Mouse (Mus musculus): ENCODE results near the gene Tfap2c.

The Tfap2c gene

DNA sequence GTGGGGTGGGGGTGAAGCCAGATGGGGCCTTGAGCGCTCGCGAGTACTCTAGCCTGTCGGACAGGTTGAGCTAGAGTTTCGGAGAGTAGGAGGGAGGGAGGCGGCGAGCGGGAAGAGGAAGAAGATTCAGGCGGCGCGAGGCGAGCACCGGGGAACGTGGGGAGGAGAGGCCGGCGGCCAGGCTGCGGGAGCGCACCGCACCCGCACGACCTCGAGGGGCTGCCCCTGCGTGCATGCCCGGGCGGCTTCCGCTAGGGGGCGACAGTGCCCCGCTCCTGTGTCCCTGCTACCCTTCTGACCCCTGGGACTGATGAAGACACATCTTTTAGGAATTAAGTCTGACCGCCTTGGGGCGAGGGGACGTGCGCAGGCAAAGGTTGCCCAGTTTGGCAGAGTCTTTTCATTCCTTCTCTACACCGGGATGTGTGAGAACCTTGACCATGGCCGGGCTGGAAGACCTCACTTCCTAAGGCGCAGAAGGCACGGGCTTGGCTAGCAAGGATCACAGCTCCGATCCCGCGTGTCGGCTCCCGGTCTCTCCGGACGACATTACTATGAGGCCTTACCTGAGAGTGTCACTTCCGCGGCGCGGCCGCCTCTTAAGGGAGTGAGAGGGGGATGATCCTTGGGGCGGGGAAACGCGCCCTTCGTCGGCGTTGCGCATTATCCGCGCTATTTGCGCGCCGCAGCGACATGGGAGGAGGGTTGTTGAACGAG, 1.1 kb downstream of the Tfap2c start:
- no peak for ATAC-seq (ENCODE audit: insufficient number of reproducible peaks, low FRiP score, low TSS enrichment)

DNA sequence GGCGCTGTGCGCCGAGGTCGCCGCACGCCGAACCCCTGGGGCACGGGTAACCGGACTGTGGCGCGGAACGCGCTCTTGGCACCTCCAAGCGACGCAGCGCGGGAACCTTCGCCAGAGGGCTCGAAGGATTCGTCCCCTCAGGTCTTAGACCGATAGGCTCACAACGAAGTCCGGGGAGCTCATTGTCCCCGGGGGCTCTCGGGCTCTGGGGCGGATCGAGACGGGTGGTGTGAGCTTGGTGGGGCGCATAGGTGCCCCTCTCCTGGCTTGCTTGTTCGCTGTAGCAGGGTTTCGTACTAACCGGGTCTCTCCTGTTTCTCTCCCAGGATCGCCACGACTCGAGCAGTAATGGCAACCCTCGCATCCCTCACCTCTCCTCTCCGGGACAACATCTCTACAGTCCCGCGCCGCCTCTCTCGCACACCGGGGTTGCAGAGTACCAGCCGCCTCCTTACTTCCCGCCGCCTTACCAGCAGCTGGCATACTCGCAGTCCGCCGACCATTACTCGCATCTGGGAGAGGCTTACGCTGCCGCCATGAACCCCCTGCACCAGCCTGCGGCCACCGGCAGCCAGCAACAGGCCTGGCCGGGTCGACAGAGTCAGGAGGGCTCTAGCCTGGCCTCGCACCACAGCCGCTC, 1.8 kb downstream of the Tfap2c start:
- no peak for ATAC-seq (ENCODE audit: insufficient number of reproducible peaks, low FRiP score, low TSS enrichment)

DNA sequence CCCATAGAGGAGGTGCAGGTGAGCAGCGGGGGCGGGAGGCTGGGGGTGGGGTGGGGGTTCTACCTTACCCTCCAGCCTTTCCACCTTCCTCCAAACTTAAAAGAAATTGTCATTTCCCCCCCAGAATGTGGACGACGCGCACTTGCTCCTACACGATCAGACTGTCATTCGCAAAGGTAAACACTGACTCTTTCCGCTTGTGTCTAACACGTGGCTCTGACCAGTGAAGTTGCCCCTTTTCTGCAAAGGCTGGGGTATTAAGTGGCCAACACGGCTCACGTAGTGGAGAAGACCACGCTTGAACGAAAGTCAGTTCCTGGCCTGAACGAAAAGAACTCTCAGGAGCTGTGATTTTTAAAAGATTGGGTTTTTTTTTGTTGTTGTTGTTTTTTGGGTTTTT, 2.5 kb downstream of the Tfap2c start:
- ATAC-seq (ENCODE audit: insufficient number of reproducible peaks, low FRiP score, low TSS enrichment), result no peak

DNA sequence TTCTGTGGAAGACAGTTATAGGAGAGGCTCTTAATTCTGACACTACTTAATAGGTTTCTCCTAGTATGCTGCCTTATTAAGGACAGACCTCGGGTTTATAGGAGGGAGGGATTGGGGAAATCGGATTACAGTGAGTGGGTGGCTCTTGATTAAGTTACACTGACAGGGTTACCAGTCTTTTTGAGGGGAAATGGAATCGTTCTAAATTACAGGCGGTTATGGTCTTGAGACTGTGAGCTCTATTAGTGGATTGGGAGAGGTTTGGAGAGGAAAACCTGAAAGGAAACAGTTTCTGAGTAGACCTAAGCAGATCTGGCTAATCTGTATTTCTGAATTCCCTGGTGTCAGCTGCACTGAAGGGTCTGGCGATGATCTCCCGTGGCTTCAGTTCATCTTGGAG, 3.3 kb downstream of the Tfap2c start:
- no peak for ATAC-seq (ENCODE audit: insufficient number of reproducible peaks, low FRiP score, low TSS enrichment)

DNA sequence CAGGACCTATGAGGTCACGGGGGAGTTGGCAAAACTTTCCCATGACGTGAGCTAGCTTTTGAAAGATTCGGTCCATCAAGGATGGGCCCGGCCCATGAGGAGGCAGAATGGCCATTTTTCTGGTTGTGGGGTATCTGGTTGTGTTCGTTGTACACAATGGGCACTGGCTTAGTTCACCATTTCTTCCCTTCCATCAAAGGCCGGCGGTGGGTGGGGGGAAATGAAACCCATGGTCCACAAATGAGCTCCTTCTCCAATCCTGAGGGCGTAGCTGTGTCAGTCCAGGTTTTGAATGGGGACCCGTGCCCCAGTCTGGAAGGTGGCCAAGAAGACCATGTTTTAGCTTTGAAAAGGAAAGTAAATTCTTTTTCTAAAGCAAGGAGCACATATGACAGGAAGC, 4.8 kb downstream of the Tfap2c start:
- no peak for ATAC-seq (ENCODE audit: insufficient number of reproducible peaks, low FRiP score, low TSS enrichment)

DNA sequence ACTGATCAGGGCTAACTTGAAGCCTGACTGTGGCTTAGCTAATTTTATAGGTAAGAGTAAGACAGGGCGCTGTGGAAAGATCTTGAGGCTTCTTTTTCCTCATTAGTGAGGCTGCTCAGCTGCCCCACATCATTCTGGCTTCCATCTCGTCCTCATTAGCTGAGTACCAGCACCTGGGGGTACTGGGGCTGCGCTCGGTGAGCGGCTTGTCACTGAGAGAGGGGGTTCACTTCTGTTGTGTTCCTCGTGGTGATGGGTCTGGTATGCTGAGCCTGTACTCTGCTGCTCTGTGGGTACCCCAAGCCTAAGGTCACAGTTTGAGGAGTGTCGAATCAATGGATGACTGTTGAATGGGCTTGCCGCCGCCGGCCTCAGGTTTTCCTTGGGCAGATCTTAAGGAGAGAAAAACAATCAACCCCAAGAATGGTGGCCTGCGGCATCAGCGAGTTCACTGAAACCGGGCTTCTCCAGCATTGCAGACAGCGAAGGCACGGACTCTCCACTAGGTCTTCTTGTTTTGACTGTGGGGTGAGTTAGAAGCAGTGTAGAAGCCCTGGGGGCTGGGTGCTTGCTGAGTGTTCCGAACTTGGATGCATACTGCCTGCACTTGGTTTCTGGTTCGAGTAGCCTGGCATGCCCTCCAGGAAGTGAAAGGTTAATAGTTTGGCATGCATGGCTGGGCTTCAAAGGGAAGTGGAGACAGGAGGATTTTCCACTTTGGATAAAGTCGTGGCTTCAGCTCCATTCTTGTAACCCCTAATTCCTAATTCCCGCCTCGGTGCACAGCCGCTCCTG, 9.5 kb downstream of the Tfap2c start:
- ATAC-seq (ENCODE audit: insufficient number of reproducible peaks, low FRiP score, low TSS enrichment), result no peak

DNA sequence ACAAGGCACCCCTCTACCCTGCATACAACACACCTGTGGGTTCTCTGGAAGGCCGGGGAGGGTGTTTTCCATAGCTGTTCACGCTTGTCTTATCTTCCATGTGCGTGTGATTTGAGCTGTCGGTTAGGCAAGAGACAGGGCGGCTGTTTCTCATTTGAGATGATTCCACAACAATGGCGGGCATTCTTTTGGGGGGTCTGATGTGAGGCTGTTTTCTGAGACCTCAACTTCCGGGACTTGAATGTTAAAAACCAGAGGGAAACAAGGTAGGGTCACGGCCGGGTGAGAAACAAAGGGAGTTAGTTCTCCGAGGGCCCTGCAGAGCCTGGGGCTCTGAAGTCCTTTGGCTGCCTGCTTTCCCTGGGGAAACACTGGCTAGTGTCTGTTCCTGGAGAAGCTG, 11.6 kb downstream of the Tfap2c start:
- no peak for ATAC-seq (ENCODE audit: insufficient number of reproducible peaks, low FRiP score, low TSS enrichment)

DNA sequence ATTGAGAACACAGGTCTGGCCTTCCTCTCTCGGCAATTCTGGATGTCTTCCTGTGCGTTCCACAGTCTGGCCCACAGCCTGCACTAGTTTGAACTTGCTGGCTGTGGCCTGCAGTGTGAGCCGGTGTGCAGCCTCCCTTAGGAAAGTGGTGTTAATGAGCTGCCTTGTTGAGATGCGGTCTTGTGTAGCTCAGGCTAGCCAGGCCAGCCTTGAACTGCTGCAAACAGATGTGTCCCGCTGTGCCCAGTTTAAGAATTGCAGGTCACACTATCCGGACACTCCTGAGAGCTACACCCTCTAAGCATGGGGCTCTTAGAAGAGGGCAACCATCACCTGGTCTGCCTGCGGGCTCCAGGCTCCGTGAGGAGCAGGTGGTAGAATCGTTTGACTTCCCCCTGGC, 18.4 kb downstream of the Tfap2c start:
- no peak for ATAC-seq (ENCODE audit: insufficient number of reproducible peaks, low FRiP score, low TSS enrichment)

DNA sequence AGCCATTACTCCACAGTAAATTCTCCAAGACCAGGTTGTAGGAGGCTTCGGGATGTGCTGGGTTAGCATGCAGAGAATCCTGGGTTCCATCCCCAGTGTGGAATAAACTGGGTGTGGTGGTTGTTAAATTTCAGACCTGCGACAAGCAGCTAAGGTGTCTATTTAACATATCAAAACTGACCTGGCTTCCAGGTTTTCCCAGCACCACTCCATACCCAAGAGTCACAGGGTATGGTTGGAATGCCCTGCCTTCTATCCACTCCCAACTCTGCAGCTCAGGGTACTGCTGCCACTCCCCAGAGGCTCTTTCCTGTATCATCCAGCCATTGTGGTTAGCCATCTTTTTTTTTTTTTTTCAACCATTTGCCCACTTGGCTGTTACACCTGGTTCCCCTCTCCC, 19.1 kb downstream of the Tfap2c start:
- ATAC-seq (ENCODE audit: insufficient number of reproducible peaks, low FRiP score, low TSS enrichment), result no peak

DNA sequence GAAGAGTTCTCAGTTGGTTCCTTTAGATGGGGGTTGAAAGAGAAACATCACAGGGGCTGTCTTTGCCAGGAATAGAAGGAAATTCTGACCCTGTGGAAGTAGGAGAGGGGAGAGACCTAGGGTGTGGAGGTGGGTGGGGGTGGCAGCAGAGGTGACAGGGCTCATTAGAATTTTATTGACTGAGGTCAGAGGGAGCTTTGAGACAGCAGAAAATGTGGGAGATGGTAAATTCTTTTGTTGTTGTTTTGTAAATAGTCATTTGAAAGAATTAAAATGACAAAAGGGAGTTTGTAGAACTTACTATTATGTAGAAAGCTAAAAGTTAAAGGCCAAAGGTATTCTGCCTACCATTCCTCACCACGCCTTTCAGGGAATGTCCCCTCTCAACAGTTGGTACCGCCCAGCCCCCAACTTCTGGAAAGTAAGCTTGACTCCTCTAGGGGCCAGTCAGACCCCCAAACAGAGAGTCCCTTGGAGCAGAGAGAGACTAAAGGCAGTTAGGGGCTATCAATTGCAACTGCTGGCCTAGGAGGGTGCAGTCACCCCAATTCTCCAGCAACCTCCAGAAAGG, 27.9 kb downstream of the Tfap2c start:
- ATAC-seq (ENCODE audit: insufficient number of reproducible peaks, low FRiP score, low TSS enrichment), result no peak

DNA sequence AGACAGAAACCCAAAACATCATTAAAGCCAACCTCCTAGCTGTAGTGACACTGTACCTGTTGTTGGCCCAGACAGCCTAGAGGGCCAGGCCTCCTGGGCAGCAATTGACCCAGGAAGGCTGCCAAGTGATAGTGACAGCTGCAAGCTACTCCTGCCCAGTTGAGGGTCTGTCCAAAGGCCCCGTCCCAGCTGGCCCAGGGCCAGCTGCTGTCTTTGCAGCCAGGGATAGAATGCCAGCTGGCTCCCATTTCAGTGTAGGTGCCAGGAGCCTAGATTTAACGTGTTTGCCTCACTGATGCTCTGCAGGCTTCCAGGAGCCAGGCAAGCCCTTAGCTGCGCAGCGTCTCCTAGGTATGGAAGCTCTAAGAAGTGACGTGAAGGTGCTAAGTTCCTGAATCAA, 29.8 kb downstream of the Tfap2c start:
- no peak for ATAC-seq (ENCODE audit: insufficient number of reproducible peaks, low FRiP score, low TSS enrichment)

DNA sequence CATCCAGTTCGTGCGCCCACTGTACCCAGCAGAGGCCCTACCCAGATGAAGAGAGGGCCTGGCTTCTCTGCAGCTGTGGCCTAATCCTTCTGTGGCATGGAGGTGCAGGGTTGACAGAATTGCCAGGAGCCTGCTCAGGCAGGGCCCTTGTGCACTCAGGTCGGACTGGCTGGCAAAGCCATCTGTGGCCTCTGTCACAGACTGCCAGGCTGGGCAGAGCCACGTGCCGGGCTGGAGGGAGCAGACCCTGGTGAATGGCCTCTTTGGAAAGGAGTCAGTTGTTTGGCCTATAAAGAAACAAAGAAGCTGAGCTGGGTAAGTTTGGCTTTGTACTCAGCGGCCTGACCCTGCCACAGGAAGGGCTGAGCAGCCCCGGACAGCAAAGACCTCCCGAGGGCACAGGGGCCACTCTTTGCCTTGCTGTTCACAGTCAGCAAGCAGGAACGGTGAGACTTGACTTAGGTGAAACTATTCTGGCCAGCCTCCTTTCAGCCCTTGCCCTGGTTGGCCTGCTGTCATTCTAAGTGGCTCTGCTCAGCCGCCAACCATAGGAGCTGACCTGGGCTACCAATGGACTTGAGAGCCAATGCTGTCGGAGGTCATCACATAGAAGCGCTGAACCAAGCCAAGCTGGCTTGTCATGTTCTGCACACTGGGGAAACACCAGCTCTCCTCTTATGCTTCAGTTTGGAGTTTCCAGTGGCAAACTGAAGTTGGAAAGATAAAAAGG, 31.3 kb downstream of the Tfap2c start:
- no peak for ATAC-seq (ENCODE audit: insufficient number of reproducible peaks, low FRiP score, low TSS enrichment)

DNA sequence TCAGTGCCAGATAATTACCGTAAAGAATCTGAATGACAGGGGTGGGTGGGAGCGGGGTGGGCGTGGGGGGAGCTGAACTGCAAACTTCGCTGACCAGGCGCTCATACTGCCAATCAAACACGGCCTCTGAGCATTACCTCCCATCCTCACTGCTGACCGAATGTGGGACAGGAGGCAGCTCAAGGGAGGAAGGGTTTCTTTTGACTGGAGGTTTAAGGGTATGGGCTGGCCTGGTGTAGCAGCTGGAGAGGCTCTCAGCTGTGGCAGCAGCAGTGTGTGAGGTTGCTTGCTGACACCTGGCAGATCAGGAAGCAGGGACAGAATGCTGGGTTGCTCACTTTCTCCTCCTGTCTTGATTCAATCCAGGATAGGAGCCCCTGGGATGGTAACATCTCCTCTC, 33.9 kb downstream of the Tfap2c start:
- no peak for ATAC-seq (ENCODE audit: insufficient number of reproducible peaks, low FRiP score, low TSS enrichment)

DNA sequence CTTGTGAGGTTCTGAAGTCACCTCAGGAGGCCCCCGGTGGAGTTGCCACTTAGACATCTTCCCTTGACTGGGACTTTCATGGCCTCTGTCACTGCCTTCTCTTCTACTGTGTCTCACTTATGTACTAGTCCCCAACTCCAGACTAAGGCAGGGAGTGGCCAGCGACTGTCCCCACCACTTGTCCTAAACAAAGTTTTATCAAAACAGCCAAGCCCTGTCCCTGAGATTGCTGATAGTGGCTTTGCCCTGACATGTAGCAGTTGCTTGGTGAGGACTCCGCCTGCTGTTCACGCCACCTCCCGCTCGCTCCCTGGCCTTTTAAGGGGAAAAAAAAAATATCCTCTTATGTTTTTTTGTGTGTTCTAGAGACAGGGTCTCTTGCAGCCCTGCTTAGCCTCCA, 35.9 kb downstream of the Tfap2c start:
- no peak for ATAC-seq (ENCODE audit: insufficient number of reproducible peaks, low FRiP score, low TSS enrichment)

DNA sequence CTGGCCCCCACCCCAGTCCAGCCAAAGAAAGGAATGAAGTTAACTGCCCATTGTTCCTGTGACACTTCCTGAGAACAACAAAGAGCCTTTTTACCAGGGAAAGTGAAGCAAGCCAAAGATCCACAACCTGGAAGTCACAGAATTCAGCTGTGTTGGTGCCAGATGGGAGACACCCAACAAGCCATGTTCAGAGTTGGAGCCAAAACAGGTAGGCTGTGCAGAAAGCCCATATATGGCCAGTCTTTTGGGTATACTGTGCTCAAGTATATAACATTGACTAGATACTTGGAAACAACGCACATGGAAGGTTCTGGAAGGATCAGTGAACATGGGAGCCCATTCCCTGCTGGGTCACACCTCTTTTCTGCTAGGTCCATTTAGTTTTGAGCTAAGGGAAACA, 39.7 kb downstream of the Tfap2c start:
- ATAC-seq (ENCODE audit: insufficient number of reproducible peaks, low FRiP score, low TSS enrichment), result no peak

DNA sequence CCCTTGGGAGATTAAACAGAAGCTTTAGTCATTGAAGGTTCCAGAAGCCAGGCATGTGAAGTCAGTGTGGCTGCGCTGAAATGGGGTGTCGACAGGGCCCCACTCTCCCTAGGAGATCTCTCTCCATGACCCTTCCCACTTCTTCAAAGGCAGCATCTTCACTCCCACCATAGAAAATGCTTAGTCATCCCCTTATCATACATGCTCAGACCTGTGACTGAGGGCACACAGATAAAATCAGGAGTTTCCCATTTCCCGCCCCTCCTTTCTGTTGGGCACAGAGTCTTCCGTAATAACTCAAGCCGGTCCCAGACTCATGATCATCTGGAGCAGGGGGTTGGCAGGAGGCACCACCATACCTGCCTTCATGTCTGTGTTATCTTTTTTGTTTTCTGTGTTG, 41.4 kb downstream of the Tfap2c start:
- no peak for ATAC-seq (ENCODE audit: insufficient number of reproducible peaks, low FRiP score, low TSS enrichment)

DNA sequence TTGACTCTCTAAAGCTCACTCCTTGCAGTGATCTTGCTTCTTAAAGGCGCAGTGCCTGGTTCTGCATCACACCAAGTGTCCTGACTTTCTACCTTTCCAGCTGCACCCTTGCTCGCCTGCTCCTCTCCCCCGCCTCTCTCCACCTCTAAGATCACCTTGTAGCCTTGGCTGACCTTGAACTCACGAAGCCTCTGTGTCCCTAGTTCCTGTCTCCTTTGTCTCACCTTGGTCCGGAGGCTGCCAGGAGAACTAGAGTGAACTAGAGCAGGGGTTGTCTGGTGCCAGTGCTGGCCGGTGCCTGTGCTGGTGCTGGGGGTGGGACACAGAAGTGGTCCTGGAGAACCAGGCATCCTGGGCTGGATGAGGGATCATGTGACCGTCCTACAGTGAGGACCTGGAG, 44.9 kb downstream of the Tfap2c start:
- no peak for ATAC-seq (ENCODE audit: insufficient number of reproducible peaks, low FRiP score, low TSS enrichment)

DNA sequence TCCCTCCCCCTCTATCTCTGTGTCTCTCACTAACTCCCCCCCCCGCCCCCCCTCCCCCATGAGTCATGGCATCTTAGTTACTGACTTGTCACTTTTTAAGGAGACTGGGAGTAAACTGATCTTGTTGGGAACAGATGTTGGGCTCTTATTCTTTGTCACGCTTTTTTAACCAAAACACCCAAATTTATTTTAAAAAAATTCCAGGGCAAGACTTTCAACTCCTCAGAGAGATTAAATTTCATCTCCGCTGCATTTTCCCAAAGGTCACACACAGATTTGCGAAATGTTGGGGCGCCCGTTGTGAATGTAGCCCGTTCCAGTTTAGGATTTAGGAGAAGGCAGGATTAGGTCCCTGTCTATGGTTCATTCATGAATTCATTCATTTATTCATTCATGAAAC, 47.7 kb downstream of the Tfap2c start:
- no peak for ATAC-seq (ENCODE audit: insufficient number of reproducible peaks, low FRiP score, low TSS enrichment)

DNA sequence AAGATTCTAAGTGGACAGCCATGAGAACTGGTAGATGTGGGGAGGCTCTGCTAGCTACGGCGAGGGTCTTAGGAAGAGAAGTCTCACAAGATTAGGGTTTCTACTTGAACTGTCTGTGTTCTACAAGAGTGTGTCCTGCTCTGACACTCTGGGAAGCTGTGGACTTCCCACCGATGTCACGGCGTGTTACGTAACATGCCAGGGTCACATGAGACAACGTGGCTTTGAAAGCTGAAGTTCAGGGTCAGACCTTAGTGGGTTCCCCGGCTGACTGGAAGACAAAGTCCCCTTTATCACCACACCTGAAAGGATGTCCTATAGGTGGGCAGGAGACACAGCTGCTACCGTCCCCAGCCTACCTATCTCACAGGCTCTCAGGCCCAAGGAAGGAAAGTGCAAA, 48.5 kb downstream of the Tfap2c start:
- ATAC-seq (ENCODE audit: insufficient number of reproducible peaks, low FRiP score, low TSS enrichment), result no peak

DNA sequence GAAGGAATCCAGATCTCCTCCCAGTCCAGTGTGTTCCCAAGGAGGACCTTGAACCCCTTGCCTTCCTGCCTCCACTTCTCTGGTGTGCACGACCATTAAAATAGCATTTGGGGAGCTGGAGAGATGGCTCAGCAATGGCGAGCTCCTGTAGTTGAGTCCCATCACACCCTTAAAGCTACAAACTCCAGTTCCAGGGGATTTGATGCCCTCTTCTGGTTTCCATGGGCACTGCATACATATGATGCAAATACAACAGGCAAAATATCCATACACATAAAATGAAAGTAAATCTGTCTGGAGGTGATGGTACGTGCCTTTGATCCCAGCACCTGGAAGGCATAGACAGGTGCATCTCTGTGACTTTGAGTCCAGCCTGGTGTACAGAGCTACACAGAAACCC, 55.2 kb downstream of the Tfap2c start:
- no peak for ATAC-seq (ENCODE audit: insufficient number of reproducible peaks, low FRiP score, low TSS enrichment)

DNA sequence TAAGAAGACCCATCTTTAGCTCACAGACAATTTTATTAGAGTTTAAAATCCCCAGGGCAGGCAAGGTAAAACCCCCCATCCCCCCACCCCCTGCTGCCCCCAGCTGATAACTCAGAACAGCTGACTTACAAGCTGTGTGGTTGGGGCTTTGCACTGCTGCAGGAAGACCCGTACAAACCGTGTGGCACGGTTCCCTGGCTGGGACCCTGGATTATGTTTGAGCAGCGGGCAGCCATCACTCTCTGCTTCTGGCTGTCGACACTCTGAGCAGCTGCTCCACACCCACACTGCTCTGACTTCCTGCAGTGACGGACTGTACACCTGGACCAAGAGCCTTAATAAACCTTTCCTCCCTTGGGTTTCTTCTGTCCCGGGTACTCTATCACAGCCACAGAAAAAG, 56.2 kb downstream of the Tfap2c start:
- ATAC-seq (ENCODE audit: insufficient number of reproducible peaks, low FRiP score, low TSS enrichment), result no peak

Measured in cerebellum, adult (tissue).